Mouse (Mus musculus) liver, embryonic 11.5 days (tissue): ENCODE results near the gene Rnf220. TPM values are rescaled to one million over a fixed set of nuclear protein-coding genes. Genes with fewer than 3 reads are reported as not detected.

ENCODE experiments used
- ATAC-seq: fragments of 200-750 bp; cut with Nextera tagmentation; replicated peaks from 2 replicates; pipeline ENCODE4 v1.8.0; 2017; ENCODE audit warnings: moderate number of reproducible peaks, mild to moderate bottlenecking, moderate TSS enrichment, moderate library complexity; ENCODE audit not compliant: low FRiP score
- DNase-seq: peaks from one replicate; pipeline ENCODE4 v3.0.0-alpha.2; 2017; ENCODE audit warnings: low spot score
- H3K27ac ChIP-seq: fragments of 300-500 bp; sonication (generic); 2 replicates; pipeline ENCODE4 v1.5.1; 2014; ENCODE audit warnings: mild to moderate bottlenecking, low read depth, low read length, control low read depth
- H3K27me3 ChIP-seq: fragments of 300-500 bp; sonication (generic); replicated peaks from 2 replicates; pipeline ENCODE4 v1.6.1; 2014; ENCODE audit warnings: low read length, mixed read lengths; ENCODE audit not compliant: control insufficient read depth, insufficient read depth
- H3K36me3 ChIP-seq: fragments of 300-500 bp; sonication (generic); 2 replicates; pipeline ENCODE4 v1.6.1; 2014; ENCODE audit warnings: mild to moderate bottlenecking, low read length, moderate library complexity, mixed read lengths; ENCODE audit not compliant: control insufficient read depth, insufficient read depth
- H3K4me1 ChIP-seq: fragments of 300-500 bp; sonication (generic); replicated peaks from 2 replicates; pipeline ENCODE4 v1.6.1; 2014; ENCODE audit warnings: low read length, mixed read lengths; ENCODE audit not compliant: control insufficient read depth, insufficient read depth
- H3K4me2 ChIP-seq: fragments of 300-500 bp; sonication (generic); 2 replicates; pipeline ENCODE4 v1.6.1; 2014; ENCODE audit warnings: mild to moderate bottlenecking, control low read depth, moderate library complexity
- H3K4me3 ChIP-seq: fragments of 300-500 bp; sonication (generic); 2 replicates; pipeline ENCODE4 v1.5.1; 2014; ENCODE audit warnings: low read depth, low read length, control low read depth
- H3K9ac ChIP-seq: fragments of 300-500 bp; sonication (generic); 2 replicates; pipeline ENCODE4 v1.6.1; 2014; ENCODE audit warnings: low read depth, low read length, control low read depth
- H3K9me3 ChIP-seq: fragments of 300-500 bp; sonication (generic); 2 replicates; pipeline ENCODE4 v1.6.1; 2016; ENCODE audit warnings: low read length, inconsistent platforms, mixed read lengths; ENCODE audit not compliant: control insufficient read depth
- WGBS: fragments of 180-500 bp; shearing (Covaris S2); extraction: QIAGEN DNeasy Blood & Tissue Kit; methylation state at CpG from one replicate; pipeline ENCODE4 v1.1.7; 2014; 5-methylcytosine and 5-hydroxymethylcytosine counted together
- polyA plus RNA-seq: library from polyadenylated mRNA; unstranded; fragments of >200 nt; fragmentation: Nextera tagmentation; extraction: Ambion mirVana; gene quantifications from 2 replicates; pipeline ENCODE4 v1.2.1, GENCODE M21; 2014

The Rnf220 gene
- polyA plus RNA-seq, 1 experiment from 2014 or later: 70.9 TPM

GRCm38 (mm10) chr4:117254017-117254627 lies 242.7 kb downstream of the Rnf220 start:
- no peak overlapping the region for H3K9ac ChIP-seq

GRCm38 (mm10) chr4:117253218-117254016 lies 243.4 kb downstream of the Rnf220 start:
- DNase-seq (no peak), ATAC-seq (no peak)
- H3K36me3 ChIP-seq: no peaks in the 10 kb centered on the region
- 53% methylated on average over 12 of the region's 12 CpGs for WGBS
- H3K27ac ChIP-seq: no peak overlapping the region
- H3K4me1 ChIP-seq: peaks cover 7% of the 10 kb centered on the region; the same call in 1 of the 2 replicates
- no peaks in the 10 kb centered on the region for H3K27me3 ChIP-seq
- H3K4me2 ChIP-seq: no peak overlapping the region
- no peaks in the 10 kb centered on the region for H3K9me3 ChIP-seq
- H3K4me3 ChIP-seq: no peak overlapping the region
- H3K9ac ChIP-seq: no peak overlapping the region

More at GRCm38 (mm10) chr4:117254017-117254627, 242.7 kb downstream of the Rnf220 start:
- Histone ChIP-seq H3K36me3 (no peaks in the 10 kb centered on the region), H3K27me3 (no peaks in the 10 kb centered on the region), H3K4me1 (peaks cover 7% of the 10 kb centered on the region; the same call in 1 of the 2 replicates), H3K27ac (no peak overlapping the region), H3K4me2 (no peak overlapping the region), H3K9me3 (no peaks in the 10 kb centered on the region), H3K4me3 (no peak overlapping the region)
- no peak for DNase-seq
- WGBS: 40% methylated on average over 5 of the region's 5 CpGs
- ATAC-seq: no peak

GRCm38 (mm10) chr4:117252755-117253154 lies 244.1 kb downstream of the Rnf220 start:
- no peaks in the 10 kb centered on the region for H3K27me3 ChIP-seq
- H3K4me1 ChIP-seq: peaks cover 7% of the 10 kb centered on the region; the same call in 1 of the 2 replicates
- WGBS: 84% methylated on average over 5 of the region's 5 CpGs
- no peak overlapping the region; the same call in 1 of the 2 replicates for H3K4me3 ChIP-seq
- H3K36me3 ChIP-seq: no peaks in the 10 kb centered on the region
- H3K9me3 ChIP-seq: no peaks in the 10 kb centered on the region
- DNase-seq: no peak
- ATAC-seq: no peak
- H3K9ac ChIP-seq: no peak overlapping the region
- no peak overlapping the region for H3K27ac ChIP-seq
- H3K4me2 ChIP-seq: peak overlapping the region; percentile 78

GRCm38 (mm10) chr4:117252351-117252750 lies 244.5 kb downstream of the Rnf220 start:
- Histone ChIP-seq H3K27me3 (no peaks in the 10 kb centered on the region), H3K9ac (peak overlapping the region; percentile 62), H3K9me3 (no peaks in the 10 kb centered on the region), H3K4me3 (peak overlapping the region; percentile 67), H3K27ac (no peak overlapping the region; the same call in 1 of the 2 replicates), H3K36me3 (no peaks in the 10 kb centered on the region), H3K4me2 (peak overlapping the region; percentile 78), H3K4me1 (peaks cover 7% of the 10 kb centered on the region; the same call in 1 of the 2 replicates)
- no peak for ATAC-seq
- 47% methylated on average over 5 of the region's 5 CpGs for WGBS
- DNase-seq: no peak

- peaks cover 7% of the 10 kb centered on the region; the same call in 1 of the 2 replicates for H3K4me1 ChIP-seq
- peak; percentile 95 for DNase-seq
- ATAC-seq: peak; percentile 100
- no peaks in the 10 kb centered on the region for H3K9me3 ChIP-seq
- no peaks in the 10 kb centered on the region for H3K36me3 ChIP-seq
- under 1% methylated on average over 40 of the region's 43 CpGs for WGBS
- peak within 1 kb of the TSS; percentile 67 for H3K4me3 ChIP-seq
- no peaks in the 10 kb centered on the region for H3K27me3 ChIP-seq
- peak within 1 kb of the TSS; percentile 21; the same call in 1 of the 2 replicates for H3K27ac ChIP-seq
- peak within 1 kb of the TSS; percentile 78 for H3K4me2 ChIP-seq
- peak within 1 kb of the TSS; percentile 62 for H3K9ac ChIP-seq
Observed at GRCm38 (mm10) chr4:117251801-117252316, 245.0 kb downstream of the Rnf220 start, which contains the start of the genes Tmem53 and Armh1. Gene Tmem53 (plus strand): TSS chr4:117251951. Gene Armh1 (minus strand): TSS chr4:117252125.

GRCm38 (mm10) chr4:117250982-117251381 lies 245.9 kb downstream of the Rnf220 start:
- peak overlapping the region; percentile 78 for H3K4me2 ChIP-seq
- H3K36me3 ChIP-seq: no peaks in the 10 kb centered on the region
- ATAC-seq: no peak
- DNase-seq: no peak
- peaks cover 7% of the 10 kb centered on the region; the same call in 1 of the 2 replicates for H3K4me1 ChIP-seq
- 71% methylated on average over 1 of the region's 1 CpGs for WGBS
- H3K9ac ChIP-seq: no peak overlapping the region
- H3K27me3 ChIP-seq: no peaks in the 10 kb centered on the region
- H3K4me3 ChIP-seq: peak overlapping the region; percentile 67; the same call in 1 of the 2 replicates
- no peak overlapping the region for H3K27ac ChIP-seq
- no peaks in the 10 kb centered on the region for H3K9me3 ChIP-seq

GRCm38 (mm10) chr4:117240867-117241266 lies 256.0 kb downstream of the Rnf220 start:
- ATAC-seq (no peak), DNase-seq (no peak)
- no peaks in the 10 kb centered on the region for H3K36me3 ChIP-seq
- no peak overlapping the region for H3K27ac ChIP-seq
- no peak overlapping the region for H3K9ac ChIP-seq
- H3K4me3 ChIP-seq: no peak overlapping the region
- H3K4me1 ChIP-seq: no peaks in the 10 kb centered on the region; the same call in 1 of the 2 replicates
- no peaks in the 10 kb centered on the region for H3K9me3 ChIP-seq
- no peak overlapping the region for H3K4me2 ChIP-seq
- 84% methylated on average over 6 of the region's 6 CpGs for WGBS
- H3K27me3 ChIP-seq: no peaks in the 10 kb centered on the region

GRCm38 (mm10) chr4:117239153-117239552 lies 257.7 kb downstream of the Rnf220 start:
- no peak overlapping the region for H3K27ac ChIP-seq
- WGBS: 52% methylated on average over 2 of the region's 2 CpGs
- H3K27me3 ChIP-seq: no peaks in the 10 kb centered on the region
- H3K4me1 ChIP-seq: no peaks in the 10 kb centered on the region; the same call in 1 of the 2 replicates
- H3K4me2 ChIP-seq: no peak overlapping the region
- no peak for ATAC-seq
- no peak overlapping the region for H3K9ac ChIP-seq
- no peaks in the 10 kb centered on the region for H3K9me3 ChIP-seq
- no peaks in the 10 kb centered on the region for H3K36me3 ChIP-seq
- DNase-seq: no peak
- no peak overlapping the region for H3K4me3 ChIP-seq
